Mouse (Mus musculus) forebrain, embryonic 14.5 days (tissue): ENCODE results near the gene Plscr2. TPM values are rescaled to one million over a fixed set of nuclear protein-coding genes. Genes with fewer than 3 reads are reported as not detected.
"Not testable (repeated sequence)": the region's sequence is repeated elsewhere in the genome, so short reads cannot be mapped to it uniquely, and the experiment has no call there.

Source experiments
- ATAC-seq: fragments of 200-750 bp; cut with Nextera tagmentation; 2 replicates; pipeline ENCODE4 v1.8.0; 2017; ENCODE audit warnings: mild to moderate bottlenecking, moderate library complexity
- DNase-seq: peaks from one replicate; pipeline ENCODE4 v3.0.0-alpha.2; 2015; ENCODE audit warnings: low spot score
- H3K27ac ChIP-seq: fragments of 300-500 bp; sonication (generic); 2 replicates; pipeline ENCODE4 v1.5.1; 2014; ENCODE audit warnings: low read depth, mild to moderate bottlenecking, control low read depth, low read length, moderate library complexity
- H3K27me3 ChIP-seq: fragments of 300-500 bp; sonication (generic); replicated peaks from 2 replicates; pipeline ENCODE4 v1.6.1; 2014; ENCODE audit warnings: low read length, control low read depth, mixed read lengths; ENCODE audit not compliant: control insufficient read depth, insufficient read depth
- H3K36me3 ChIP-seq: fragments of 300-500 bp; sonication (generic); 2 replicates; pipeline ENCODE4 v1.6.1; 2014; ENCODE audit warnings: low read length, control low read depth; ENCODE audit not compliant: control insufficient read depth, insufficient read depth
- H3K4me1 ChIP-seq: fragments of 300-500 bp; sonication (generic); 2 replicates; pipeline ENCODE4 v1.6.1; 2014; ENCODE audit warnings: antibody characterized with exemption, low read length, control low read depth; ENCODE audit not compliant: control insufficient read depth, insufficient read depth
- H3K4me2 ChIP-seq: fragments of 300-500 bp; sonication (generic); 2 replicates; pipeline ENCODE4 v1.6.1; 2014; ENCODE audit warnings: mild to moderate bottlenecking, control low read depth, low read length
- H3K4me3 ChIP-seq: fragments of 300-500 bp; sonication (generic); 2 replicates; pipeline ENCODE4 v1.5.1; 2014; ENCODE audit warnings: low read depth, low read length, control low read depth
- H3K9ac ChIP-seq: fragments of 300-500 bp; sonication (generic); 2 replicates; pipeline ENCODE4 v1.6.1; 2014; ENCODE audit warnings: mild to moderate bottlenecking, low read length, control low read depth, moderate library complexity
- H3K9me3 ChIP-seq: fragments of 300-500 bp; sonication (generic); replicated peaks from 2 replicates; pipeline ENCODE4 v1.6.1; 2016; ENCODE audit warnings: low read length, control low read depth, mixed read lengths; ENCODE audit not compliant: control insufficient read depth
- WGBS: fragments of 180-500 bp; shearing (Covaris S2); extraction: QIAGEN DNeasy Blood & Tissue Kit; methylation state at CpG from one replicate; pipeline ENCODE4 v1.1.7; 2014; 5-methylcytosine and 5-hydroxymethylcytosine counted together
- polyA plus RNA-seq: library from polyadenylated mRNA; unstranded; fragments of >200 nt; fragmentation: Nextera tagmentation; extraction: Ambion mirVana; gene quantifications from 2 replicates; pipeline ENCODE4 v1.2.1, GENCODE M21; 2014

Gene Plscr2
- polyA plus RNA-seq, 1 experiment from 2014 or later: 0.46 TPM

GRCm38 (mm10) chr9:92292922-92293321 is 17.5 kb downstream of the Plscr2 start:
- ATAC-seq (no peak), DNase-seq (no peak)
- H3K9me3 ChIP-seq: no peaks in the 10 kb centered on the region
- H3K9ac ChIP-seq: no peak overlapping the region
- no peaks in the 10 kb centered on the region for H3K36me3 ChIP-seq
- no peaks in the 10 kb centered on the region for H3K4me1 ChIP-seq
- no peaks in the 10 kb centered on the region for H3K27me3 ChIP-seq
- 81% methylated on average over 3 of the region's 3 CpGs for WGBS
- no peak overlapping the region for H3K27ac ChIP-seq
- H3K4me3 ChIP-seq: no peak overlapping the region
- no peak overlapping the region for H3K4me2 ChIP-seq

DNA sequence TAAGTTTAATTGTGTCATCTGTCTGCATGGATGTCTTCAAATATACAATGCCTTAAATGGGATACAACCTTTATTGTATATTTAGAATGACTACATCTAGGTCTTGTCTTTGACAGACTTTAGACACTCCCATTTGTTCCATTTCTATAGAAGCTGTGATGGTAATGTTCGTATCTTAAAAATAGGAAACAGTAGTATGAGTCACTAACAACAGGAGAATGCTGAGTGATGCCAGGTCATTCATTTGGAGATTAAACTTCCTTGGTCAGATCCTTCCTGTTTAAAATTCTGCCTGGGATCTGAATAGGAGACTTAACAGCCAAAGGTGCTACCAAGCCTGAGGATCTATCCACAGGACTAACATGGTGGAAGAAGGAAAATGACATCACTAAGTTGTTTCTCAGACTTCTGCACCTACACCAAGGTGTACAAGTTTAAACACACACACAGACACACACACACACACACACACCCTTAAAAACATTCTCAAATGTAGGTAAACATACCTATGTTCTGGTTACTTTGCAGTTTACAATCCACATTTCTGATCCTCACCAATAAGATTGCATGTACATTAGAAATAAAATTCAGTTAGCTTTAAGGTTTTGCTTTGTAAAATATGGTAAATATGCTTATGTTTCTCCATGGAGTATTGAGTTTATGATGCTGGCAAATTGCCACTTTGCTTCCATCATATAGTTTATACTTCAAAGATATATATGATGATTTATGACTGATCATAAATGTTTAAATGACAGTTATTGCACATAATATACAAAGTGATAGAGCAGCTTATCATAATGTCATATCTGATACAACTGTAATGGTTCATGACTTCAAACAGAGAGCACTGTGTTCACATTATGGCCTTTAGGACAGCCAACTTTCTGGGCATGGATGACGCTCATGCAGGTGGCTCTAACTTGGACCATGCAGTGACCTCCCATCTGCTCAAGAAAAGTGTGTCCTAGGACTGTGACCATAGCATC is 18.5 kb downstream of the Plscr2 start:
- Histone ChIP-seq H3K27ac (no peak overlapping the region), H3K27me3 (no peaks in the 10 kb centered on the region), H3K9ac (no peak overlapping the region), H3K4me1 (no peaks in the 10 kb centered on the region), H3K4me2 (no peak overlapping the region), H3K36me3 (no peaks in the 10 kb centered on the region), H3K4me3 (no peak overlapping the region), H3K9me3 (no peaks in the 10 kb centered on the region)
- DNase-seq (no peak), ATAC-seq (no peak)
- 92% methylated on average over 2 of the region's 2 CpGs for WGBS

- WGBS: 71% methylated on average over 1 of the region's 1 CpGs
- Histone ChIP-seq H3K27me3 (no peaks in the 10 kb centered on the region), H3K4me3 (no peak overlapping the region), H3K27ac (no peak overlapping the region), H3K4me1 (no peaks in the 10 kb centered on the region), H3K36me3 (no peaks in the 10 kb centered on the region), H3K9ac (no peak overlapping the region), H3K4me2 (no peak overlapping the region), H3K9me3 (no peaks in the 10 kb centered on the region)
- DNase-seq (no peak), ATAC-seq (no peak)
Observed at GRCm38 (mm10) chr9:92298288-92298687, 22.9 kb downstream of the Plscr2 start.

DNA sequence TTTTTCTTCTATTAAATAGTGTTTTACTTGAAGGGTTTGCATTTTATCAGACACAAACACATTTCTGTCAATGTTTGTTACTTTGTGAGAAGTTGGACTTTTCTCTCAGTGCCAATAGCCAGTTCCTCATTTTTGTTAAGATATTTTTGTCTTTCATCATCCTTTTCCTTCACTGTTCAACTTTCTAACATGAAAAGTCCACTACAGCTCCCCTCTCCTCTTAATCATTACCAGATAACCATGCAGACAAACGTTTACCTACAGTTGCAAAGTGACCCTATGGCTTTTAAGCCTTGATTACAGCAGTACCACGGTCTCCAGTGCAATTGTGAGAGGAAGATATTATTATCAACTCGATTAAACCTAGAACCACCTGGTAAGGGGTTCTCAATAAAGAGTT is 25.8 kb downstream of the Plscr2 start:
- DNase-seq (no peak), ATAC-seq (no peak)
- Histone ChIP-seq H3K4me2 (no peak overlapping the region), H3K27me3 (no peaks in the 10 kb centered on the region), H3K4me3 (no peak overlapping the region), H3K9me3 (no peaks in the 10 kb centered on the region), H3K4me1 (no peaks in the 10 kb centered on the region), H3K27ac (no peak overlapping the region), H3K9ac (no peak overlapping the region), H3K36me3 (no peaks in the 10 kb centered on the region)
- 67% methylated on average over 3 of the region's 3 CpGs for WGBS

DNA sequence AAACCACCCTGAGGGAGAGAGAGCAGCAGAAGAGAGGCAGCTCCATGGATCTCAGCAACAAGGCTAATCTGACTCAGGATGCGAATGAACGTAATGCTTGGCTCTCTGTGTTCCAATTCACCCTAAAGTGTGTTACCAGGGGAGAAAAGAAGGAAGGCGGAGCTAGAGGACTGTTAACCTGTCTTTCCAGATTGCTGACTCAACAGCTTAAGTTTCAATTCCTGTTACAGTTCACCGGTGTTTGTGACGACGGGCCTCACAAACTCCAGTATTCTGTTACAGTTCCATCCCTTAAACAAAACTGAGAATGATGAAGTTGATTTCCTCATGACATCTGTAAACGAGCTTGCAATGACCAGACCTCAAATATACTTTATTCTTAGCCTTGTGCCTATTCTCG is 29.7 kb downstream of the Plscr2 start:
- no peak overlapping the region for H3K27ac ChIP-seq
- no peaks in the 10 kb centered on the region for H3K4me1 ChIP-seq
- H3K4me2 ChIP-seq: no peak overlapping the region
- no peak for DNase-seq
- H3K4me3 ChIP-seq: no peak overlapping the region
- H3K36me3 ChIP-seq: no peaks in the 10 kb centered on the region
- no peak for ATAC-seq
- WGBS: 58% methylated on average over 8 of the region's 8 CpGs
- no peaks in the 10 kb centered on the region for H3K9me3 ChIP-seq
- no peak overlapping the region for H3K9ac ChIP-seq
- no peaks in the 10 kb centered on the region for H3K27me3 ChIP-seq

DNA sequence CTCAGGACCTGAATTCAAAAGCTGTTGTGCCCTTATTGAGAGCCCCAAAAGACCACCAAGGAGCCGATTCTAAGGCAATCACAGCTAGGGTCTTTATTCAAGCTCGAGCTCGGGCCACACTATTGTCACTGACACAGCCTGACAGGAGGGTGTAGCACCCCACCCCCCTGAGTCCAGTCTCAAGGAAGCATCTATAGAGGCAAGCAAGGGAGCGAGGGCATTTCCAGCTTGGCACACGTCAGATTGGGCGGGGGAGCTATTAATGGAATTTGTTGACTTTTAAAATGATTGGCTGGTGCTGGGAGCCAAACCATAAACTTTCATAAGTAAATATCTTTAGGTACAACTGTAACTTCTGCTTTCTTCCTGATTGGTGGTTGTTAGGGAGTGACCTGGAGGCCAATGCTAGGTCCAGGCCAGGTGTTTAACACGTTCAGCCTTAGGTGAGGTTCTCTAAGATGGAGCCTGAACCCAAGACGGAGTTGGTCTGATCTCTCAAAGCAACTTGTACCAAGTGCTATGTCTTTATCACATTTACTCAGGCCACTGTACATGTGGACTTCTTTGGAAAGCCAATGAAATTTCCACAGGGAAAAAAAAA is 30.3 kb downstream of the Plscr2 start:
- Histone ChIP-seq H3K27me3 (no peaks in the 10 kb centered on the region), H3K9me3 (no peaks in the 10 kb centered on the region), H3K4me3 (no peak overlapping the region), H3K27ac (no peak overlapping the region), H3K4me1 (no peaks in the 10 kb centered on the region), H3K36me3 (no peaks in the 10 kb centered on the region), H3K9ac (no peak overlapping the region), H3K4me2 (no peak overlapping the region)
- WGBS: 48% methylated on average over 8 of the region's 8 CpGs
- DNase-seq (no peak), ATAC-seq (no peak)

- ATAC-seq: no peak
- no peak for DNase-seq
- H3K4me2 ChIP-seq: no peak within 1 kb of the TSS
- H3K9ac ChIP-seq: no peak within 1 kb of the TSS
- H3K4me3 ChIP-seq: no peak within 1 kb of the TSS
- H3K27ac ChIP-seq: no peak within 1 kb of the TSS
- no peaks in the 10 kb centered on the region for H3K9me3 ChIP-seq
- no peaks in the 10 kb centered on the region for H3K36me3 ChIP-seq
- 91% methylated on average over 1 of the region's 1 CpGs for WGBS
- no peaks in the 10 kb centered on the region for H3K4me1 ChIP-seq
- no peaks in the 10 kb centered on the region for H3K27me3 ChIP-seq
Observed at GRCm38 (mm10) chr9:92309077-92309476, 33.7 kb downstream of the Plscr2 start, which contains the start of gene 1700057G04Rik. Gene 1700057G04Rik, plus strand, starts transcription at chr9:92309377.

DNA sequence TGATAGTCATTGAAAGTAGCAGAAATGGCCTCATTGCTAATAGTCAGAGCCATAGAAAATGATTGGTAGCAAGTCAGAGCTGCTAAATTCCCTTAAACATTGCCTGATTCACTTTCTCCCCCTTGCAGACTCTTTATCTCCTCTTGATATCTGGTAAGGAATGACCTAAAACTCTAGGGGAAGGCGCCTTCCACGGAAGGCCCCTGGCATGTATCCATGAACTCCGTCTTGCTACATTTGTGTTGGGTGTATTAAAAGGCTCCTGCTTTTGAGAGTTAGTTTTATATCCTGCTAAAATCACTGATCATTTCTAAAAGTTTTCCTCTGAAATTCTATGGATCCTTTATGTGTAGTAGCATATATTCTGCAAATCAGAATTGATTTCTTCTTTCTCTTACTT is 41.4 kb downstream of the Plscr2 start:
- Histone ChIP-seq H3K9me3 (no peaks in the 10 kb centered on the region), H3K36me3 (no peaks in the 10 kb centered on the region), H3K4me2 (no peak overlapping the region), H3K9ac (no peak overlapping the region), H3K27ac (no peak overlapping the region), H3K4me1 (no peaks in the 10 kb centered on the region), H3K27me3 (no peaks in the 10 kb centered on the region), H3K4me3 (no peak overlapping the region)
- DNase-seq (no peak), ATAC-seq (no peak)
- 89% methylated on average over 3 of the region's 3 CpGs for WGBS

DNA sequence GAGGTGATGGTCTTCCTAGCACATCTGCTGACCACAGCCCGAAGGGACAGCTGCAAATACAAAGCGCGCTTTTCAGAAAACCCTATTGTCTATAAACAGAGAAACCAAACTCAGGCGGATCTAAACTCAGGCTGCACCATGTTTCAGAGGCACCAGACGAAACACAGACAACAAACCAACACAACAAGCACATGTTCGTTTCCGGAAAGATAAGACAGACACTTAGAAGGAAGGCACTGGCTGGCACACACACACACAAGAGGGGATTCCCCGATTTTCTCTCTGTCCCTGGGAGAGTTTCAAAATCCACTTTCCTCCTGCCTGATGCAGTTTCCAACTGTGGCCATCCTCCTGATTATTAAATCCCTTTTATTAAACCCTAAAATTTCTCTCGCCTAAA is 50.5 kb downstream of the Plscr2 start:
- not testable (repeated sequence) for H3K4me3 ChIP-seq, H3K27ac ChIP-seq, H3K27me3 ChIP-seq, H3K9me3 ChIP-seq, H3K9ac ChIP-seq, DNase-seq, H3K4me1 ChIP-seq, ATAC-seq, H3K36me3 ChIP-seq, H3K4me2 ChIP-seq
- 88% methylated on average over 9 of the region's 9 CpGs for WGBS
